Mouse (Mus musculus): ENCODE data around the gene Glp1r. TPM values are rescaled to one million over a fixed set of nuclear protein-coding genes. Genes with fewer than 3 reads are reported as not detected.

The Glp1r gene
- polyA plus RNA-seq, 1 experiment from 2014 or later: 0.34 TPM

GRCm38 (mm10) chr17:30877456-30877855 lies 24.2 kb upstream of the Glp1r start:
- Histone ChIP-seq H3K9me3 (ENCODE audit: control insufficient read depth, low read length) (peaks cover 6% of the 10 kb centered on the region), H3K4me2 (ENCODE audit: low read depth, low read length) (no peak overlapping the region), H3K4me1 (ENCODE audit: control insufficient read depth, insufficient read depth, low read length) (no peaks in the 10 kb centered on the region), H3K36me3 (ENCODE audit: control insufficient read depth, insufficient read depth, low read length) (no peaks in the 10 kb centered on the region), H3K27me3 (replicated peaks; ENCODE audit: control insufficient read depth, insufficient read depth, low read length) (no peaks in the 10 kb centered on the region), H3K27ac (ENCODE audit: low read length) (no peak overlapping the region), H3K9ac (ENCODE audit: low read depth, low read length) (no peak overlapping the region), H3K4me3 (ENCODE audit: low read length) (no peak overlapping the region)
- 53% methylated on average over 7 of the region's 7 CpGs for WGBS
- ATAC-seq: no peak

DNA sequence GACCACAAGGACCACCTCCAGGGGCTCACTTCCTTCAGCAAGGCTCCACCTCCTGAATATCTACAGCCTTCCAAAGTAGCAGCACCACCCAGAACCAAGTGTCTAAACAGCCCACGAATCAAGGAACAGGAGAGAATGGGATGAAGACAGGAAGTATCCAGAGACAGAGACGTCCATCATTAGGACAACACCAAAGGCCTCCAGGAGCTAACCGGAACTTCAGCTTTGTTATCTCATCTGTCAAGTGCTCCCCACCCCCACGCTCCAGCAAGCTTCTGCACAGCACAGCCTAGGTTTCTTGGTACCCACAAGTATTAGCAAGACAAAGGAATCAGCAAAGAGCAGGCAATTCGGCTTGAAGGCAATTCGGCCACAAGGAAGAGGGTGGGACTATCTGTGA lies 23.0 kb upstream of the Glp1r start:
- no peak overlapping the region for H3K27ac ChIP-seq (ENCODE audit: low read length)
- no peaks in the 10 kb centered on the region for H3K36me3 ChIP-seq (ENCODE audit: control insufficient read depth, insufficient read depth, low read length)
- 36% methylated on average over 6 of the region's 6 CpGs for WGBS
- H3K4me3 ChIP-seq (ENCODE audit: low read length): no peak overlapping the region
- ATAC-seq: no peak
- no peaks in the 10 kb centered on the region for H3K4me1 ChIP-seq (ENCODE audit: control insufficient read depth, insufficient read depth, low read length)
- no peaks in the 10 kb centered on the region for H3K27me3 ChIP-seq (replicated peaks; ENCODE audit: control insufficient read depth, insufficient read depth, low read length)
- peaks cover 6% of the 10 kb centered on the region for H3K9me3 ChIP-seq (ENCODE audit: control insufficient read depth, low read length)
- H3K9ac ChIP-seq (ENCODE audit: low read depth, low read length): no peak overlapping the region
- H3K4me2 ChIP-seq (ENCODE audit: low read depth, low read length): no peak overlapping the region

DNA sequence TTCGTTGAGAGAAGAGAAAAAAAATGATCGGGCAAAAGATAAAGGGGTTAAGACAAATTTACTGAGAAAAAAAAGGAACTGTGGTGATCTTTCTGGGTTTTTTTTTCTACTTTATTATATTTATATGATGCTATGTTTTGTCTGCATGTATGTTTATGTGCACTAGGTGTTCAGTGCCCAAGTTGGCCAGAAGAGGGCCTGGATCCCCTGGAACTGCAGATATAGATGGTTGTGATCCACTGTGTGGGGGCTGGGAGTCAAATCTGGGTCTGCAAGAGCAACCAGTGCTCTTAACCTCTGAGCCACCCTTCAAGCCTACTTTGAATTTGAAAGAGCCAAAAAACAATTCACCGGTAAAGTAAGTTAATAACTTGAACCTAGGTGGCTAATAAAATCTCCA lies 21.2 kb upstream of the Glp1r start:
- Histone ChIP-seq H3K4me2 (ENCODE audit: low read depth, low read length) (no peak overlapping the region), H3K36me3 (ENCODE audit: control insufficient read depth, insufficient read depth, low read length) (no peaks in the 10 kb centered on the region), H3K9ac (ENCODE audit: low read depth, low read length) (no peak overlapping the region), H3K27me3 (replicated peaks; ENCODE audit: control insufficient read depth, insufficient read depth, low read length) (no peaks in the 10 kb centered on the region), H3K9me3 (ENCODE audit: control insufficient read depth, low read length) (no peaks in the 10 kb centered on the region), H3K4me1 (ENCODE audit: control insufficient read depth, insufficient read depth, low read length) (no peaks in the 10 kb centered on the region), H3K27ac (ENCODE audit: low read length) (no peak overlapping the region), H3K4me3 (ENCODE audit: low read length) (no peak overlapping the region)
- no peak for ATAC-seq
- WGBS: 89% methylated on average over 3 of the region's 3 CpGs

DNA sequence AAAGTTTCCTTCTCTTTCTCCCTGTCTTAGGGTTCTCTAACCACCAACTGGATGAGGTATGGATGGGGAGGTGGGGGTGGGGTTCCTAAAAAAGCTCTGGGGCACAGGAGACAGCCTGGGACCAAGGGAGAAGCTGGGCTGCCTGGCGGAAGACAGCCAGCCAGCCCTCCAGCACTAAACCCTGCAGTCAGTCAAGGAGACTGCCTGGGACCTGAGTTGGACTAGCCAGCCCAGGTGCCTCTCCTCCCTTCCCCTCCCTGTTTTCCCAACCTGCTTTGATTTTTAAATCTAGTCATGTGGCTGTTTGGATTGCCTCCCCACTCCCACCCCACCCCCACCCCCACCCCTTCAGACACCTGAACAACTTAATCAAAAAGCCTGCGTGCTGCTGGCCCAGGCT lies 20.6 kb upstream of the Glp1r start:
- no peak overlapping the region for H3K4me2 ChIP-seq (ENCODE audit: low read depth, low read length)
- no peak overlapping the region for H3K9ac ChIP-seq (ENCODE audit: low read depth, low read length)
- no peak overlapping the region for H3K4me3 ChIP-seq (ENCODE audit: low read length)
- H3K27ac ChIP-seq (ENCODE audit: low read length): no peak overlapping the region
- no peaks in the 10 kb centered on the region for H3K36me3 ChIP-seq (ENCODE audit: control insufficient read depth, insufficient read depth, low read length)
- 46% methylated on average over 2 of the region's 2 CpGs for WGBS
- H3K9me3 ChIP-seq (ENCODE audit: control insufficient read depth, low read length): no peaks in the 10 kb centered on the region
- H3K27me3 ChIP-seq (replicated peaks; ENCODE audit: control insufficient read depth, insufficient read depth, low read length): no peaks in the 10 kb centered on the region
- H3K4me1 ChIP-seq (ENCODE audit: control insufficient read depth, insufficient read depth, low read length): no peaks in the 10 kb centered on the region
- ATAC-seq: no peak

GRCm38 (mm10) chr17:30882206-30882605 lies 19.4 kb upstream of the Glp1r start:
- Histone ChIP-seq H3K27ac (ENCODE audit: low read length) (no peak overlapping the region), H3K27me3 (replicated peaks; ENCODE audit: control insufficient read depth, insufficient read depth, low read length) (no peaks in the 10 kb centered on the region), H3K9ac (ENCODE audit: low read depth, low read length) (no peak overlapping the region), H3K36me3 (ENCODE audit: control insufficient read depth, insufficient read depth, low read length) (no peaks in the 10 kb centered on the region), H3K9me3 (ENCODE audit: control insufficient read depth, low read length) (no peaks in the 10 kb centered on the region), H3K4me2 (ENCODE audit: low read depth, low read length) (no peak overlapping the region), H3K4me3 (ENCODE audit: low read length) (no peak overlapping the region), H3K4me1 (ENCODE audit: control insufficient read depth, insufficient read depth, low read length) (no peaks in the 10 kb centered on the region)
- no peak for ATAC-seq
- 8% methylated on average over 6 of the region's 6 CpGs for WGBS

- H3K27ac ChIP-seq (ENCODE audit: low read length): no peak overlapping the region
- WGBS: 61% methylated on average over 8 of the region's 8 CpGs
- no peak overlapping the region for H3K4me3 ChIP-seq (ENCODE audit: low read length)
These were observed 18.1 kb upstream of the Glp1r start for GRCm38 (mm10) chr17:30883534-30883933.

DNA sequence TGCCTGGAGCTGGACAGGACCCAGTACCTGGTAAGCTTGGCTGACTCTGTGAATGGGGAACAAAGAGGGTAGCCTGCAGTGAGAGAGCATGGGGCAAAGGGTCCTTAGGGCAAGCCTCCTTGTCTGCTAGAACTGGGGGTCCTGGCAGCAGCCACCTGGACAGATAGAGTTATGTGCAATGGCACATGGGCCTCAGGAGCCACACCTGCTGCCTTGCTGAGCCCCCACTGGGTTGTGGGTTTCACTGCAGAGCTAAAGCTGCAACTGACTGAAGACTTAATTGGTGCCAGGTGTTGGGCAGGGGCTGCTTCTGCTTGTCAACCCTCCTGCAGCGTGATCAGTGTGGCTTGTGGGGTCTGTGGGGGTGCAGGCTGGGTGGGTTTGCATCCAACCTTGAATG lies 9.5 kb upstream of the Glp1r start:
- Histone ChIP-seq H3K9ac (ENCODE audit: low read depth, low read length) (no peak overlapping the region), H3K4me3 (ENCODE audit: low read length) (no peak overlapping the region), H3K36me3 (ENCODE audit: control insufficient read depth, insufficient read depth, low read length) (no peaks in the 10 kb centered on the region), H3K27ac (ENCODE audit: low read length) (no peak overlapping the region), H3K27me3 (replicated peaks; ENCODE audit: control insufficient read depth, insufficient read depth, low read length) (no peaks in the 10 kb centered on the region), H3K4me1 (ENCODE audit: control insufficient read depth, insufficient read depth, low read length) (no peaks in the 10 kb centered on the region), H3K9me3 (ENCODE audit: control insufficient read depth, low read length) (no peaks in the 10 kb centered on the region), H3K4me2 (ENCODE audit: low read depth, low read length) (no peak overlapping the region)
- ATAC-seq: no peak
- 20% methylated on average over 1 of the region's 1 CpGs for WGBS

More at GRCm38 (mm10) chr17:30883534-30883933, 18.1 kb upstream of the Glp1r start:
- Histone ChIP-seq H3K27me3 (replicated peaks; ENCODE audit: control insufficient read depth, insufficient read depth, low read length) (no peaks in the 10 kb centered on the region), H3K9me3 (ENCODE audit: control insufficient read depth, low read length) (no peaks in the 10 kb centered on the region), H3K9ac (ENCODE audit: low read depth, low read length) (no peak overlapping the region), H3K4me2 (ENCODE audit: low read depth, low read length) (no peak overlapping the region), H3K4me1 (ENCODE audit: control insufficient read depth, insufficient read depth, low read length) (no peaks in the 10 kb centered on the region), H3K36me3 (ENCODE audit: control insufficient read depth, insufficient read depth, low read length) (no peaks in the 10 kb centered on the region)
- ATAC-seq: no peak

DNA sequence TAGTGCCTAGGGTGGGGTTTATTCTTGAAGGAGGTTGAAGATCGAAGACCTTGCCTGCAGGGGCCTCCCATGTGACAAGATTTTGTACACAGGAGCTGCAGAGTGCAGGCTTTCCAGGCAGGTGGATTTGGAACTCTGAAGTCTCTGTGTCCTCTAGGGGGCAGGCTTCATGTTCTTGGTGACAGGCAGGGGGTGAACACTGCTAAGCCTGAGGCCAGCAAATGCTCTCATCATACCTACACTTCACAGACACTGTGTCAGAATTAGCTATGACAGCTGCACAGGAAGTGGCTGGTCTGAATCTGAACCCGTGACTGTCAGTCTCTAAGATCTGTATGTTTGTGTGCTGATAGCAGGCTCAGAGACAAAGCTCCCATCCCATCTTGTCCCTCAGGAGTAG lies 8.9 kb upstream of the Glp1r start:
- no peak overlapping the region for H3K27ac ChIP-seq (ENCODE audit: low read length)
- no peak overlapping the region for H3K4me3 ChIP-seq (ENCODE audit: low read length)
- no peak overlapping the region for H3K9ac ChIP-seq (ENCODE audit: low read depth, low read length)
- WGBS: 45% methylated on average over 2 of the region's 2 CpGs
- H3K9me3 ChIP-seq (ENCODE audit: control insufficient read depth, low read length): no peaks in the 10 kb centered on the region
- no peaks in the 10 kb centered on the region for H3K27me3 ChIP-seq (replicated peaks; ENCODE audit: control insufficient read depth, insufficient read depth, low read length)
- ATAC-seq: no peak
- no peak overlapping the region for H3K4me2 ChIP-seq (ENCODE audit: low read depth, low read length)
- no peaks in the 10 kb centered on the region for H3K36me3 ChIP-seq (ENCODE audit: control insufficient read depth, insufficient read depth, low read length)
- no peaks in the 10 kb centered on the region for H3K4me1 ChIP-seq (ENCODE audit: control insufficient read depth, insufficient read depth, low read length)

GRCm38 (mm10) chr17:30897075-30897474 lies 4.5 kb upstream of the Glp1r start:
- Histone ChIP-seq H3K36me3 (ENCODE audit: control insufficient read depth, insufficient read depth, low read length) (no peaks in the 10 kb centered on the region), H3K27me3 (replicated peaks; ENCODE audit: control insufficient read depth, insufficient read depth, low read length) (peaks cover 19% of the 10 kb centered on the region), H3K4me3 (ENCODE audit: low read length) (no peak overlapping the region), H3K9ac (ENCODE audit: low read depth, low read length) (no peak overlapping the region), H3K4me1 (ENCODE audit: control insufficient read depth, insufficient read depth, low read length) (peaks cover 7% of the 10 kb centered on the region), H3K9me3 (ENCODE audit: control insufficient read depth, low read length) (no peaks in the 10 kb centered on the region), H3K27ac (ENCODE audit: low read length) (no peak overlapping the region), H3K4me2 (ENCODE audit: low read depth, low read length) (no peak overlapping the region)
- WGBS: 20% methylated on average over 2 of the region's 2 CpGs
- no peak for ATAC-seq

- Histone ChIP-seq H3K27ac (ENCODE audit: low read length) (no peak overlapping the region), H3K27me3 (replicated peaks; ENCODE audit: control insufficient read depth, insufficient read depth, low read length) (peaks cover 36% of the 10 kb centered on the region), H3K9ac (ENCODE audit: low read depth, low read length) (no peak overlapping the region), H3K36me3 (ENCODE audit: control insufficient read depth, insufficient read depth, low read length) (no peaks in the 10 kb centered on the region), H3K4me2 (ENCODE audit: low read depth, low read length) (no peak overlapping the region), H3K4me1 (ENCODE audit: control insufficient read depth, insufficient read depth, low read length) (peaks cover 7% of the 10 kb centered on the region), H3K4me3 (ENCODE audit: low read length) (no peak overlapping the region), H3K9me3 (ENCODE audit: control insufficient read depth, low read length) (no peaks in the 10 kb centered on the region)
- WGBS: 63% methylated on average over 2 of the region's 2 CpGs
- no peak for ATAC-seq
These were observed 2.5 kb downstream of the Glp1r start for GRCm38 (mm10) chr17:30904096-30904495.
